Mouse (Mus musculus) kidney, postnatal 4 days (tissue): ENCODE results near the gene Cadm1.

ENCODE experiments used
- DNase-seq, 2 experiments: peaks; one replicate each; pipeline ENCODE4 v3.0.0; 2021; ENCODE audit warnings: mixed read lengths in 2 of 2

Cadm1 gene

DNA sequence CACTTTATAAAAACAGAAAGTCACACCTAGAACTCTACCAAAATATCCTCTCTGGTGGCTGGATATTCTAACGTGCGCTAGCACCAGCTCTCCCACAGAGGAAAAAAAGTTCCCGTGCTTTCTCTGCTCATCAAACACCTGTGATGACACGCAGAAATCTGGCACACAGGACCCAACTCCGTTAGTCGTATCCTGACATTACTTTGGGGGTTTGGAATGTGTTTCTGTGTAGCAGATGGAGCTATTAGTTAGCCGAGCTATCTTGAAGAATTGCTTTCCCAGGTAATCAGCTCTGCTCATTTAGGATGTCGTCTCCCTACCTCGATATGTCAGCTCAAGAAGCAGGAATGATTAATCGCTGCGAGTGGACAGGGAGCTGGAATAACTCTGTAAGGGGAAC lies 80.3 kb downstream of the Cadm1 start:
- no peak for DNase-seq

- DNase-seq, result no peak
Observed at GRCm38 (mm10) chr9:47612894-47613412, 83.0 kb downstream of the Cadm1 start.

- no peak for DNase-seq
Observed at GRCm38 (mm10) chr9:47615049-47615448, 85.1 kb downstream of the Cadm1 start.

DNA sequence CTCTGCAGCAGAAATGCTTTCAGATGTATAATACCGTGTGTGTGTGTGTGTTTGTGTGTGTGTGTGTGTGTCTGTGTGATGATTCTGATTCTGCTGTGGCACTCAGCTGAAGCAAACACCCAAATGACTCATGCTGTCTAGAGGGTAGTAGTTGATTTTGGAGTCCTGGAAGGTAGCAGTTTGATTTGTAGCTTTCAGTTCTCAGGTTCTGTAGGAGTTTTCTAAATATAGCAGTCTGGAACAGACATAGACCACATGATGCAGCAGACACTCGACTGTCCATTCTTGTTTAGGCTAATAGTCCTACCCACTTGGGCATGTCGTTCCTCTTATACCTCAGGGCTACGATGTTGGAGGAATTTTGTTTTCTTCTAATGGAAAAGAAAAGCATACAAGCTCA lies 86.4 kb downstream of the Cadm1 start:
- no peak for DNase-seq

DNA sequence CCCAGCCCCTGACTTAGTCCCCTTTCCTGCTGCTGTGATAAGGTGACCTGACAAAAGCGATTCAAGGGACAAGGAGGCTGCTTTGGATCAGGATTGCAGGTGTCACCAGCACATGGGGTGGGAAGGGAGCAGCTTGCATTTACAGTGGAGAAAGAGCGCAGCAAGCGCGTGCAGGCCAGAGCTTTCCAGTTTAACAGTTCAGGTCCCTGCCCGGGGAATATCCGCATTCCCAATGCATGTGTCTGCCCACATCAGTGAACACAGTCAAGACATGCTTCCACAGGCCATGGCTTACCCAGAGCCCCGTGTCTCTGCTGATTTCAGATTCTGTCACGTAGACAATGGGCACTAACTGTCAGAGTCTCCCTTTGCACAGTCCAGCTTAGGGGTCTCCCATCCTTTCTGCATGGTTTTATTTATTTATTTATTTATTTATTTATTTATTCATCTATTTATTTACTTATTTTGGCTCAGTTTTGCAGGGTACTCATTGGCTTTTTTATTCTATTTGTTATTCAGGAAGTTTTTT lies 89.6 kb downstream of the Cadm1 start:
- DNase-seq, result peak in 1 of 2 experiments; percentile 12

- DNase-seq, result peak; percentile 58 to 69
Observed at GRCm38 (mm10) chr9:47623447-47624445, 93.8 kb downstream of the Cadm1 start.

- DNase-seq, result peak; percentile 57 to 69
Observed at GRCm38 (mm10) chr9:47624565-47625520, 94.9 kb downstream of the Cadm1 start.

- DNase-seq, result peak; percentile 24
Observed at GRCm38 (mm10) chr9:47625621-47626210, 95.7 kb downstream of the Cadm1 start.

- DNase-seq, result no peak
Observed at GRCm38 (mm10) chr9:47627966-47628365, 98.0 kb downstream of the Cadm1 start.

DNA sequence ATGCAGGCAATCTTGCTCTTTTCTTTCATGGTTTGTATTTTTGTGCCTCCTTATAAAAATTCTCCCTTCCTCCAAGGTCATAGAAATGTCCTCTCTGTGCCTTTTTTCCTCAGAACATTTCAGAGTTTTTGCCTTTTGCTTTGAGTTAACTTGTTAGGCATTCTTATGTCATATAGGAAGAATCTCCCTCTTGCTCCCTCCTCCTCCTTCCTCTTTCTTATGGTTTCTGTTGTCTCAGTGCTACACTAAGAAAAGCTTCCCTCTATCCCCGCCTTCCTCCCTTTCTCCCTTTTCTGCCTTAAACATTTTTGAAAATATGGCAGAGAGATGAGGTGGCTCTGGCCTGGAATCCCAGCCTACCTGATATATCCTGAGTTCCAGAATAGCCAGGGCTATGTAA lies 98.6 kb downstream of the Cadm1 start:
- DNase-seq, result no peak

DNA sequence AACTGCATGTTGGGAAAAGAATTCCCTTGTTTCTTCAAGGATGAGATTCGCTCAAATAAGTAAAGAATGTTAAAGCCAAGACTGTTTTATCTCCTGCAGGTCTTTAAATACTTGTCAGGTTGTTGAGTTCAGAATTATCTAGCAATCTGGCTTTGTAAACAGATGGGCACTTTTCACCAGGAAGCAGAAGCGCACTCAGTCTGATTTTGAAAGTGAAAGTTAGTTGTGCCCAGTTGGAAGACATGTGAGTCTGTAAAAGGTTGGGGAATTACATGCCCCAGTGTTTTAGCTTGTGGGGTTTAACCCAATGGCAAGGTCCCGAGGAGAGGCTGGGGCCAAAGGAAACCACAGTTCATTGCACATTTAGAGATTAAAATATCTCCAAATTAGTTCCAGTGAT lies 104.7 kb downstream of the Cadm1 start:
- DNase-seq, result no peak

GRCm38 (mm10) chr9:47642663-47643062 lies 112.7 kb downstream of the Cadm1 start:
- DNase-seq, result peak; percentile 51 to 71

DNA sequence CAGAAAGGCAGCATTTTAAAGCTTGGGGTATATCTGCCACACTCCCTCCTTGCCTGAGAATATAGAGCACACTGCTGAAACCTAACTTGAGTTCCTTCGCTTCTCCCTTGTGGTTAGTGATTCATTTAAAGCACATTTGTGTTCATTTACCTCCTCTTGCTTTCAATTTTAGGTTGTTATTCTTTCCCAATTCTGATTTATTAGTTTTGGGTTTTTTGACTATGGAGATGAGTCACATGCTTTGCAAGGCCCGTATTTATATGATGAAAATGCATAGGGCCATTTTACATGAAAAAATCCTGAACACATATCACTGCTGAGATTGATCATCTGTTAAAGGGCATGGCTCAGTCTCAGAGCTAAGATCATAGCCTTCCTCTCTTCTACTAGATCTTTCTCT lies 115.1 kb downstream of the Cadm1 start:
- DNase-seq, result no peak

DNA sequence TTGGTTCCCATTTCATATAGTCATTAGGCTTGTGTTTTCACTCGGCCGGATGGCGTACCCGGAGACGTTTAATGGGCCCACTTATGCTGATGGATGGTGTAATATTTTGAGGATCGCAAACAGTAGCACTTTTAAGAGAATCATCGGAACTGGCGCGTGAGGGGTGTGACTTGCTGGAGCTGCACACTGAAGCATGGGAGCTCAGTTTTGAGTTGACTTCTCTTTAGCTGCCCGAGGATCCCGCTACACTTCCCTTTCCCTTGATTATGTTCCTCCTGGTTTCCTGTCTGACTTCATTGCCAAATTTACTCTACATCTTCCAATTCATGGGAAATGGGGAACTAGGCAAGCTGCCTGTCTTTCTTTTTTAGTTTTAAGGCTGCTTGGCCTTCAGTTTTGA lies 121.5 kb downstream of the Cadm1 start:
- peak; percentile 10 to 24 for DNase-seq

GRCm38 (mm10) chr9:47652203-47652602 lies 122.2 kb downstream of the Cadm1 start:
- no peak for DNase-seq

DNA sequence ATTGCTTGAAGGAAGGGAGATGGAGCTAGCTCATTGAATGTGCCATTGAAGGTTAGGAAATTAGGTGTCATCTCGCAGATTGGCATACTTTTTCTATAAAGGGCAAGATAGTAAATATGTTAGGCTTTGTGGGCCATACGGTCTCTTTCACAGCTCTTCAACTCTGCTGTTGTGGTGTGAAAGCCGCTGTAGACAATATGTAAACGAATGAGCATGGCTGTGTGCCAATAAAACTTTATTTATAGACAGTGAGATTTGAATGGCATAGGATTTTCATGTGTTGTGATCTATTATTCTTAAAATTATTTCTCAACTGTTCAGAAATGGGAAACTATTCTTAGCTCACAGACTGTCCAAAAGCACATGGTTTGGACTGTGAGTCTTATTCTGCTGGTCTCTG lies 123.0 kb downstream of the Cadm1 start:
- DNase-seq, result no peak

DNA sequence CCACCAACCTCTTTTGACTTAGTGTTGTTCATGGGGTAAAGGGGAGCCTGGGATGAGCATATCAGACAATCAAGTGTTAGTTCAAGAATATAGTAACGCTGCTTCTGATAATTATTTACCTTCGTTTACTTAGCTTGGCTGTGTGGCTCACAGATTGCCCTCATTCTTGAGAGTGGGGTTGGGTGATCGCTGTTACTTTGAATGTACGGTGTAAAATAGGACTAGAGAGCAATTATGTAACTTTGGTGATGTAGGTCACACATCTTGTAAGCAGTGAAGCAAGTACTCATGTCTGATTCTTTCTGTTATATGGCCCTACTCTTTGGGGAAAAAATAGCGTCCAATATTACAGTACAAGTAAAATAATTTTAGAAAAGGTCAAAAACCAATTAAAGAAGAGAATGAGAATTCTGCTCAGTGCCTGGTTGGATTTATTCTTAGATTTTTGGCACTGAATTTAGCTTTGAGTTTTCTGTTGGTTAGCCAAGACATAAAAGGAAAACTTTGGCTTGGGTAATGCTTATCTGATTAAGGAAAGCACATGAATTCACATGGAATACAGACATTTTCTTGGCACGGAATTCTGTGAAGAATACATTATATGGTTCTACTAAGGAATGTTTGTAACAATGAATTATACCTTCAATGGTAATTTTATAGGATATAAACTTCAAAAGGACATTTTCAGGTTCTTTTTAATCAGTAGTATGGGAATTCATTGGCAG lies 129.6 kb downstream of the Cadm1 start:
- no peak for DNase-seq

DNA sequence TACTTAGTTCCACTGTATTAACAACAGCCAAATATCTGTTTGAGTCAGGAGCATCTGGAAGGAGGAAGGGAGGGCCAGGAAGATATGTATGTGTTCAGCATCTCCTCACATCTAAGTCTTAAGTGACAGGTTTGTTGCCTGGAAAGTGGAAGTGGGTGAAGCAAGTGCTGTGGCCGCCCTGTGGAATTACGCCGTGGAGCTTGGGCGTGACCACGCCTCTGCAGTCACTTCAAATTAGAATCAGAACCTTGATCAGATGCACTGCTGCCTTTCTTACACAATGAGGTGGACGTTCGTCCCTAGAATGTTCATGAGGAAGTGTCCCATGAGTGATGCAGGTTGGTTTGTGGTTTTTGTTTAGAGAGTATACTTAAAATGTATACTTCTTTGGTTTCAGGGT lies 131.6 kb downstream of the Cadm1 start:
- no peak for DNase-seq

DNA sequence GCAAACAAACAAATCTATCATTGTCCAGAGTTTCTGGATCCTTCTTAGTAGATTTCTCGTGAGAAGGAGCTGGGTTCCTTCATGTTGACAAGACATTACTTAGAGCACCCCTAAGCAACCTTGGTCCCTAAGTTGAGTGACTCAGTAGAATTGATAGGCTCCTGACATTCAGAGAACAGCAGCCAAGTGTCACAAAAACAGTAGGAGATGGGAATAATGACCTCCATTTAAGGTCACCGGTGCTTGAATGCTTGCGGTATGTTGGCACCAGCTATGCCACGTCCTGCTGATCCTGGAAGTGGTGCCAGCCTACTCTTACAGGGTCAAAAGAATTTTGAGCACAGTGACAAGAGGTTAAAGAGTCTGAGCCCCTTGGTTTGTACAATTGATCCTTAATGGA lies 139.2 kb downstream of the Cadm1 start:
- DNase-seq, result no peak

GRCm38 (mm10) chr9:47671617-47672016 lies 141.6 kb downstream of the Cadm1 start:
- no peak for DNase-seq
